Mouse (Mus musculus) embryonic fibroblast, embryonic 13.5 days (primary cell): Measurements from ENCODE around the gene Ntn4. TPM values are rescaled to one million over a fixed set of nuclear protein-coding genes. Genes with fewer than 3 reads are reported as not detected.

ENCODE experiments used
- H3K27ac ChIP-seq: 2 replicates; pipeline ENCODE4 v1.5.1; 2012; ENCODE audit warnings: low read length, control low read depth, inconsistent platforms; ENCODE audit not compliant: insufficient read depth
- H3K4me1 ChIP-seq: 2 replicates; pipeline ENCODE4 v1.6.1; 2011; ENCODE audit warnings: low read length; ENCODE audit not compliant: control insufficient read depth, insufficient read depth
- H3K4me3 ChIP-seq: 2 replicates; pipeline ENCODE4 v1.5.1; 2011; ENCODE audit warnings: mild to moderate bottlenecking, control low read depth, low read length; ENCODE audit not compliant: insufficient read depth
- CTCF ChIP-seq: IDR thresholded peaks from 2 replicates; pipeline ENCODE4 v1.5.1; 2011; ENCODE audit warnings: mild to moderate bottlenecking, control low read depth, low read length, moderate library complexity, borderline replicate concordance; ENCODE audit not compliant: insufficient read depth
- POLR2A ChIP-seq: IDR thresholded peaks from 2 replicates; pipeline ENCODE4 v1.6.1; 2011; ENCODE audit warnings: low read depth, mild to moderate bottlenecking, control low read depth, low read length, moderate library complexity
- polyA plus RNA-seq: library from polyadenylated mRNA; stranded (reverse); fragments of >200 nt; gene quantifications from 2 replicates; pipeline ENCODE4 v1.2.4, GENCODE M21; 2011; ENCODE audit warnings: low read depth; ENCODE audit not compliant: missing spikeins, insufficient read length

Gene Ntn4
- polyA plus RNA-seq = 18.6 and 39.8 TPM in 2 replicates

DNA sequence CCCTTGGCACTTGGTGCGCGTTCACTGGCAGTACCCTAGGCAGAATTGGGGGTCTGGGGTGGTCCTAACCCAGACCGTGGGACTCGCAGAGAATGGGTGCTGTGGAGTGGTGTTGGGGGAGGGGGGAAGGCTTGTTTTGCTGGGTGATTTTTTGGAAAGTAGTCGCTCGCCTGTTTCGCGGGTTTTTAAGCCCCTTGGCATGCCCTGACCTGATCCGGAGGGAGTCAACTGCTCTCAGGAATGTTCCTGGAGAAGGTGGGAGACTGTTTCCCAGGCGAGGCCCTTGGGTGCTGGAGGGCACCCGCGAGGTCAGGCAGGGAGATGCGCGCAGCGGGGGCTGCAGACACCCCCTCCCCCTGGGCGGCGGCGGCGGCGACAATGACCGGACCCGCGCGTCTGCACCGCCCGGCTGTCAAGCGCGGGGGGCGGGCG, at the start of gene Ntn4:
Gene Ntn4, plus strand, starts transcription at position 161 of the 432 bp plus-strand sequence.
- Histone ChIP-seq H3K27ac (peak within 1 kb of the TSS; percentile 20; the same call in 1 of the 2 replicates), H3K4me3 (peak within 1 kb of the TSS; percentile 70), H3K4me1 (0 out of 2 replicates have a peak, but pooled peaks cover 2% of the 10 kb centered on the region)
- TF ChIP-seq CTCF (no peak), POLR2A (no peak)

- Histone ChIP-seq H3K4me3 (no peak overlapping the region), H3K27ac (no peak overlapping the region), H3K4me1 (peaks cover 9% of the 10 kb centered on the region)
- TF ChIP-seq POLR2A (no peak), CTCF (0 out of 2 replicates have a peak, but pooled peaks have one; percentile 9)
These were observed 48.0 kb upstream of the Ntn4 start for GRCm38 (mm10) chr10:93592456-93592855.

DNA sequence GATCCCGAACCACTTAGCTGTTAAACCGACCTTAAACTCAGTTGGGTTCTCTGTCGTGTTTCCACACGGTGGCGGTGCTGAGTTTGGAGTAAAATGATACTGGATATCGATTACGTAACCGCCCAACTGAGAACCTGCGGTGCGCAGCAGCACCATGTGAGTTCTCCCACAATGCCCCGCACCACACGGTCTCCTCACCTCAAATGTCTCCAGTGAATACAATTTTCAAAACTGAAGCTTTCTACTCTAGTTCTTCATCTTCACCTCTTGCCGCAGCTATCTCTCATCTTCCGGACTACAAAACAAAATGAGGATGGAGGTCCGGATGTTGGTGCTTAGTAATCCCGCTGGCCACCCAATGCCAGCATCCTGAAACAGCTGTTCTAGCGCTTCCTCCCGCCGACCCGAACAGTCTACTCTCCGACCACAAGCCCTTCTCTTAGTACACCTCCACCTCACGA, 46.4 kb upstream of the Ntn4 start:
- peaks cover 16% of the 10 kb centered on the region for H3K4me1 ChIP-seq
- H3K27ac ChIP-seq = no peak overlapping the region
- peak overlapping the region; percentile 17 for H3K4me3 ChIP-seq
- peak; percentile 29; the same call in 1 of the 2 replicates for TF ChIP-seq CTCF
- peak; percentile 45; the same call in 1 of the 2 replicates for TF ChIP-seq POLR2A

DNA sequence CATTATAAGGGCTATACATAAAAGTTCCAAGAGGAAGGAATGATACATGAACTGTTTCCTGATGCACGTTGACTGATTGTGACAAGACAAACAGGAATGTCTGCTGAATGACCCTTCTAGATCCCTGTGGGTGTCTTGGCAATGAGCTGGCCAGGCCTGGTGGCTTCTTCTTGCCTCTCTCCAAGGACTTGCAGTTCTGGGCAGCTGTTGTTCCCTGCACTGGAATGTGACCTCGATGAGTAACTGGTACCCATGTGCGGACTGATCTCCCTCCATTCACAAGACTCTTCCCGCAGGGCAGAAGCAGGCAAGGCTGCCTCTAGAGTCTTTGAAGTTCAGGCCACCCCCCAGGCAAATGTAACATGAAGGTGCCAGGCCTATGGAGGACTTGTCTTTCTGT, 44.6 kb upstream of the Ntn4 start:
- Histone ChIP-seq H3K4me1 (peaks cover 17% of the 10 kb centered on the region), H3K27ac (no peak overlapping the region), H3K4me3 (no peak overlapping the region)
- no peak for TF ChIP-seq POLR2A

- peaks cover 17% of the 10 kb centered on the region for H3K4me1 ChIP-seq
- no peak overlapping the region for H3K27ac ChIP-seq
- TF ChIP-seq POLR2A (no peak), CTCF (no peak)
- H3K4me3 ChIP-seq = no peak overlapping the region
These were observed 43.8 kb upstream of the Ntn4 start for GRCm38 (mm10) chr10:93596641-93597040.

DNA sequence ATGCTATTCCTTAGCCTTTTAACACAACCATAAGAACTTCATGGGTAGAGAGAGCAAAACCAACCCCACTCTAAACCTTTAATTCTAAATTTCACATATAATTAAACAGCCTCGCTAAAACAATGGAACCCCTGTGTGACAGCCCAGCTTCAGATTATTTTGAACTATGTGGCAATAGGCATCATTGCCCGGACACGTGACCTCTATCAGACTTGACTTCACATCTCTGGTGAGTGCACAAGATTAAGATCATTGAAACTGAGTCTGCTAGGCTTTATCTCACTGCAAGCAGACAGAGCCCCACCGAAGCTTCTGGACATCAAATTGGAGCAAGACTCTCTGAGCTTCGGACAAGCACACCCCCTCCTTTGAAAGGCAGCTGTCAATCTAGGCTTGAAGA, 38.2 kb upstream of the Ntn4 start:
- no peak overlapping the region for H3K27ac ChIP-seq
- H3K4me1 ChIP-seq = peaks cover 12% of the 10 kb centered on the region
- no peak overlapping the region for H3K4me3 ChIP-seq
- TF ChIP-seq CTCF (no peak), POLR2A (no peak)

- no peak overlapping the region for H3K4me3 ChIP-seq
- TF ChIP-seq CTCF = no peak
- TF ChIP-seq POLR2A = no peak
- no peak overlapping the region for H3K27ac ChIP-seq
- peaks cover 7% of the 10 kb centered on the region for H3K4me1 ChIP-seq
These were observed 37.2 kb upstream of the Ntn4 start for GRCm38 (mm10) chr10:93603256-93603655.

DNA sequence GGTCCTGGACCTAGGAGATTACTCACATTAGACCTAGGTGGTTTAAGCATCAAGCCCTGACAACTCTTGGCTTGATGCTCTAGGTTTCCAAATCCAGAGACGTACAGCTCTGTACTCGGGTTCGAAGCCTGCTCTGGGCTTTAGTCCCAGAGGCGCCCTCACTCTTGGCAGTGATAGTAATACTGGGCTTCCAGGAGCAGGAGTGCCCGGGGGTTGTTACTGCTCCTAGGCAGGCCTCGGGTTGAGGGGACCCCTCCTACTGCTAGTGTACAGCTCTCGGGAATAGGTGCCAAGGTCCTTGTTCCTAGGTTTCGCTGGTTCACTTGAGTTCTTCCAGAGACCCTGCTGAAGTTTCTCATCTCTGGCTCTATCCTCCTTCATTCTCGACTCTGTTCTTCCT, 34.2 kb upstream of the Ntn4 start:
- no peaks in the 10 kb centered on the region for H3K4me1 ChIP-seq
- no peak overlapping the region for H3K4me3 ChIP-seq
- no peak overlapping the region for H3K27ac ChIP-seq
- TF ChIP-seq CTCF (no peak), POLR2A (no peak)

DNA sequence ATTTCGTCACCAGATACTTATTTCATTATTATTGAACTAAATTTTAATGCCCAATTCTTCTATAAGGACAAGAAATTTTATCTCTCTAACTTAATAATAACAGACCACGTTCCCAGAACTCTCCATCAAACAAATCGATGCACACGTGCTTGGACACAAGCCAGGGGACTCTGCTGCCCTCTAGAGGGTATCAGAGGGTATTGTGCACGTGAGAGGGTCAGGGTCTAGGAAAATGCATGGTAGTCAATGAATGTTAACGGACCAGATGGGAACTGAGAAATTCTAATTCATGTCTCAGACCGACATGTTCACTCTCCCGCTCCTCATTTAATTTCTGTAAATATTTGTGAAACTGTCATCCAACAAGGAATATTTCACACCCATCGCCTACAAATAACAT, 32.4 kb upstream of the Ntn4 start:
- Histone ChIP-seq H3K4me1 (no peaks in the 10 kb centered on the region), H3K4me3 (no peak overlapping the region), H3K27ac (no peak overlapping the region)
- TF ChIP-seq CTCF (no peak), POLR2A (no peak)

DNA sequence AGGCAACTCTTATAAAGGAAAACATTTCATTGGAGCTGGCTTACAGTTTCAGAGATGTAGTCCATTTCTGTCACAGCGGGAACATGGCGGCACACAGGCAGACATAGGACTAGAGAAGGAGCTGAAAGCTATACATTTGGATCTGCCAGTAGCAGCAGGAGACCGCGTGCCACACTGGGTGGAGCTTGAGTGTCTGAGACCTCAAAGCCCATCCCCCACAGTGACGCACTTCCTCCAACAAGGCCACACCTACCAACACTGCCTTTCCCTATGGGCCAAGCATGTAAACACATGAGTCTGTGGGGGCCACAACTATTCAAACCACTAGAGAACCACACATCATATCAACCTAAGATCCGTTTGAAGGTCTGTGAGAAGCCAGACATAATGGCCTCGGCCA, 31.2 kb upstream of the Ntn4 start:
- Histone ChIP-seq H3K27ac (no peak overlapping the region), H3K4me3 (no peak overlapping the region)
- no peak for TF ChIP-seq POLR2A
- no peak for TF ChIP-seq CTCF

More for the DNA sequence above, 31.2 kb upstream of the Ntn4 start:
- H3K4me1 ChIP-seq = no peaks in the 10 kb centered on the region
